Mouse (Mus musculus) layer of hippocampus, postnatal 25 days (tissue): ENCODE measurements around the gene Csk. TPM values are rescaled to one million over a fixed set of nuclear protein-coding genes. Genes with fewer than 3 reads are reported as not detected.

Source experiments
- DNase-seq, 2 experiments: peaks; one replicate each; pipeline ENCODE4 v3.0.0; 2022; ENCODE audit warnings: mixed read lengths in 2 of 2, low spot score in 1 of 2; ENCODE audit errors: extremely low spot score in 1 of 2
- total RNA-seq, 2 experiments: library from RNA; stranded (reverse); gene quantifications; 2 replicates each; pipeline ENCODE4 v1.2.3; 2021

Csk gene
- total RNA-seq, 2 experiments from 2014 or later: 37.5 to 37.9 TPM

DNA sequence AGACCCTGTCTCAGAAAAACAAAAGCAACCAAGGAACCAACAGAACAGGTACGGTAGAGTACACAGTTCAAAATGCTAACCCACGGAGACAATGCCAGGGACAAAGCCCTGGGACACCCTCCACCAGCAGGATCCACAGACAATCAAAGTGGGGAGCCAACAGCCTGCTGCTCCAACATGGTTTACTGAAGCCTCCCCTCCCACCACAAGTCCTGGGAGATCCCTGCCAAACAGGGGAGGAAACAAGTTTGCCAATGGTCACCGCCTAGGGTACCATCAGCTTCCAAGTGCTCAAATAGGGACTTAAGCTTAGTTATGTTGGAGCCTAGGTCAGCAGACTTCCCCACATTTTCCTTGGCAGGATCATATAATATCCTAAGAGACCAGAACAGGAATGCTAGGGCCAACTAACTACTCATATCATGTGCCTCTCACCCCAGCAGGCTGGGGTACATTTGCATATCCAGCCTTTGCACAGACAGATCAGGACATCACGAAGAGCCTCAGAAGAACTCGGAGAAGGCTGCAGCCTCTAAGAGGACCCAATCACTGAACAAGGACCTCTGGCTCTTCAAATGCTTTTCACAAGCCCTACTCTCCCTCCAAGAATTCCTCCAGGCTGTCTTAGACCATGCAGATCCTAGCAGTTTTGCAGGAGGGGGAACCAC is 13.6 kb downstream of the Csk start:
- DNase-seq: no peak

- no peak for DNase-seq
Observed at GRCm38 (mm10) chr9:57638651-57639459, 14.6 kb downstream of the Csk start.

GRCm38 (mm10) chr9:57637741-57638322 is 15.6 kb downstream of the Csk start:
- DNase-seq: no peak

DNA sequence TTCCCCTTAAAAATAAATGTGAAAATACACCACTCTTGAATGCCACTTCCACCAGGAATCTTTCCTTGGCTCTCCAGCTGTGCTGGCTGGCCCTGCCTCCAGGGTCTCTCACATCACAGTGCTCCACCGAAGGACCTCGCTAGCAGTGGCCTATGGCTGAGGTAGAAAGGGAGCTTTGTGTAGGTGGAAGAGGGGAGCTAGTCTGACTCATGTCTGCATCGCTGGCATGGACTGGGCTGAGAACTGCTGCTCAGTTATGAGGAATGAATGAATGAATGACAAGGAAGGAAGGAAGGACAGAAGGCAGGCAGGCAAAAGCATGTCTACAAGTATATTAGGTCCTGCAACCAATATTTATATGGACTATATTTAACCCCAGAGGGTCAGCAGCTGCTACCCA is 16.2 kb downstream of the Csk start:
- DNase-seq: no peak

DNA sequence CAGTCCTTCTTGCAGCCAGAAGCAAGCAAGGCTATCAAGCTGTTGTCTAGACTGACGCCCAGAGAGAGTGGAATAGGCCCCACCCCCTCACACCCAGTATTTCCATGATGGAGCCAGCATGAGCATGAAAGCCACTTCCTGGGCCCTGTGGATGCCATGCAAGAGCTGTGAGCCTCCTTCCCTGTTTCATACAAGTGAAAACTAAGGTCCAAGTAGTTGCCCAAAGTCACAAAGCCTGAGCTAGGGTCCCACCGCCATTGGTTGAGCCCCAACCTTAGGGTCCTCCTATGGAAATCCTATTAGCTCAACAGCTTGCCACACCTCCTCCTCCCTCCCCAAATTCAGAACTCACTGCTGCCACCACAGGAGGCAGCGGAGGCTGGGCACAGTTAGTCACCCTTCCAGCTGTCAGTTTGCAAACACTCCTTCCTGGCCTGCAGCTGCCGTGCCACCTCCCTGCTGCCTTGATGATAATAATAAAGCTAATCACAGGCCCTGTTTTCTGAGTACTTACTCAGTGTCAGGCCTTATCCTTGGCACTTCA is 19.9 kb downstream of the Csk start:
- no peak for DNase-seq

DNA sequence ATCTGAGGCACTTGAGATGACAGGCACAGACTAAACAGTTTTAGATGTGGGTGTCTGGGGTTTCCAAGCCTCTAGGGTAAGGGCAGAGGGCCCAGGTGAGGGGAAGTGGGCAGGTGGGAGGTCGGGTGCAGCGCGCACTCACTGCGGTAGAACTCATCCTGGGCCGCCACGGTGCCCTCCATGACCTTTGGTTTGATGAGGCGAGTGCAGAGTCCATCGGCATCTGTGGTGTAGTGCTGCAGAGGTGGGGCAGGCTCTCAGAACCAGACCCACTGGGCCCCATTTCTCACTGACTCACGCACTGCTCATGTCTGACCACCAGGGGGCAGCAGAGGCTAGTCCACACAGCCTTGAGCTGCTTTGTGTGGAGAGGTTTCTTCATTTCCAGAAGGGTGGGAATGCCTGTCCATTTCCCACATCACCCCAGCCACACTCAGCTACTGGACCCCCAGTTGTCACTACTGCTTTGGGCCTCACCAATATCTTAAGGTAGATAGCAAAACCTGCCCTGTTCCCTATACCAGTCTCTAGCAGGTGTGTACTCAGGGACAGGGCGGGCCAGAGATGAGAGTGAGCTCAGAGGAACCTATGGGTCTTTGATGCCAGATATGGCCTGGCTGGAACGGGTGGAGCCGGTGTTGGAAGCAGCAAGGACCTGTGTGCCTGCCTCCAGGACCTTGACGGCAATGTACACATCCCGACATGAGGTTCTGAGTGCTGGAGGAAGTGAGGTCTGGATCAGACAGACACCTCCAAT is 24.1 kb downstream of the Csk start:
- DNase-seq: peak; percentile 87 to 92

DNA sequence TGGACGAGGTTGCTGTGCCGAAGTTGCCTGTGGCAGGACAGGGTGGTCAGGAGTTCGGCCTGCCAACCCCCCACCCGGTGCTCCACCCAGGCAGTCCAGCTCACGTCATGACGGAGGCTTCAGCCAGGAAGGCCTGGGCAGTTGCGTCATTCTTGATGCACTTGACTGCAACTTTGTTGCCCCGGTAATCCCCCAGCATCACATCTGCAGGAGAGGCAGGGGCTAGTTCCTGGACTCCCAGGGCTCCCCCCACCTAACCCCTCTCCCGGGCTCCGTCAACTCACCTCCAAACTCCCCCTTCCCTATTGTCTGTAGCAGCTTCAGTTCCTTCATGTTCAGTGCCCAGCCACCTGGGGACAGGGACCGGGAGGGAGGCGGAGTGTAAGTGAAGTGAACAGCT is 24.7 kb downstream of the Csk start:
- DNase-seq: no peak

GRCm38 (mm10) chr9:57627892-57628291 is 25.5 kb downstream of the Csk start:
- DNase-seq: no peak

GRCm38 (mm10) chr9:57627191-57627590 is 26.2 kb downstream of the Csk start:
- DNase-seq: no peak

GRCm38 (mm10) chr9:57625674-57626500 is 27.5 kb downstream of the Csk start:
- DNase-seq: no peak

- no peak for DNase-seq
Observed at GRCm38 (mm10) chr9:57624295-57624694, 29.1 kb downstream of the Csk start.

DNA sequence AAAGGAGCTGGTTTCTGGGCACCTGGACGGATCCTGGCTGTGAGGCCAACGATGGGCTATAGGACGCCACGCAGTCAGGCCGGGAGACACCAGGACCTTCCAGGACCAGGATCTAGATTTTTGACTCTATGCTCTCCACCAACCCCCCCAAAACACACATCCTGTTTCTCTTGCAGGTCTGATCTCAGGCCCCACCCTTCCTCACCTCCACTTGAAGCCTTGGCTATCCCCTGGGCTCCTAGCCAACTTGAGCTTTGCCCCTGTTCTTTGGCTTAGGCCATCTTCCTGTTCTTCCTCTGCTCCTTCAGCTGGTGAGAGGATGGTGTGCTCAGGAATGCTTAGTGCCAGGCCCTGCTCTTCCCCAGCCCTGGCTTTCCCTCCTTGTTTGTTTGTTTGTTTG is 32.8 kb downstream of the Csk start, which contains the start of gene Lman1l:
Gene Lman1l, minus strand, starts transcription at position 101 of the 400 bp plus-strand sequence.
- DNase-seq: no peak

DNA sequence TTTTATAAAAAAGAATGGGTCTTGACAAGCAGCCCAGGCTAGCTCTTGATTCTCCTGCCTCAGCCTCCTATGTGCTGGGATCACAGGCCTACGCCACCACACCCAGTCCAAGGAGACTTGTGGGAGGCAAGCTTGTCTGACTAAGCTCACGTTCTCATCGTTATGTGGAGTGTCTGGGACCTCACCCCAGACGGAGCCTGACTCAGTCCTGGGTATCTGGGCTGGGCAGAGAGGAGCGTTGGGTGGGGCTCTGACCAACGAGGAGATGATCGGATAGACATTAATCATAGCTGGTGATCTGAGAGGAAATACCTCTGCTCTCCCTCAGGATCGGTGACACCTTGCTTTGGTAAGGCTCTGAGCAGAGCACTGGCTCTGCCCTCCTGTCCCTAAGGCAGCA is 34.6 kb downstream of the Csk start:
- no peak for DNase-seq

GRCm38 (mm10) chr9:57617556-57618169 is 35.8 kb downstream of the Csk start:
- DNase-seq: no peak

DNA sequence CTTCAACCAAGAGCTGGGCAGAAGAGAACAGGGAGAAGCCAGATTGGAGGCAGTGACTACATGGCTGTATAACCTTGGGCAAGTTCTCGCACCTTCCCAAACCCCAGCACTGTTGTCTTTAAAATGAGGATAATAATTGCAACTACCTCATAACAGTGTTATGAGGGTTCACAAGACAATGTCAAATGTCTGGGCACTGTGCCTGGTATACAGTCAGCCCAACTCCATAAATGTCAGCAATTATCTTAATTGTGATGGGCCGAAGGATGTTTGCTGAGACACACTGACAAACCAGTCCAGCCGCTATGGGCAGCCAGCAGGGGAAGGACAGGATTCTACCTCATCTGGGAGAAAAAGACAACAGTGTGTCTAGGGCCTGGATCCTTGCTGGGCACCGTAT is 38.6 kb downstream of the Csk start:
- no peak for DNase-seq

GRCm38 (mm10) chr9:57613975-57614374 is 39.5 kb downstream of the Csk start:
- DNase-seq: no peak

DNA sequence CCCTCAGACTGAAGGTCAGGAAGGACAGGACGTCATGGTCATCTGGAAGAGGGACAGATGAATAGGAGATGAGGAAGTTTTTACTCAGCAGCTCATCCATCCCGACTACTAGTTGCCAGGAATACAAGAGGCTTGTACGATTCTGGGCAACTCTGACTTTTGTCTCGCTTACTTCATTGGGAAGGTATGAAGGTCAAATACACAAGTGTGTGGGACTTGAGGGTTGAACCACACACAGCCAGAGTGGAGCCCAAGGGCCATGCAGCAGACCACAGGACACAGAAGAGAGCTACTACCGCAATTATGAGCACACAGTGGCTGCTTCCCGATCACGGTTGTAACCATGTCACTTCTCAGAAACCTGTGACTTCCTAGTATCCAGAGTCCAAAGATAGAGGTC is 40.8 kb downstream of the Csk start:
- DNase-seq: no peak

DNA sequence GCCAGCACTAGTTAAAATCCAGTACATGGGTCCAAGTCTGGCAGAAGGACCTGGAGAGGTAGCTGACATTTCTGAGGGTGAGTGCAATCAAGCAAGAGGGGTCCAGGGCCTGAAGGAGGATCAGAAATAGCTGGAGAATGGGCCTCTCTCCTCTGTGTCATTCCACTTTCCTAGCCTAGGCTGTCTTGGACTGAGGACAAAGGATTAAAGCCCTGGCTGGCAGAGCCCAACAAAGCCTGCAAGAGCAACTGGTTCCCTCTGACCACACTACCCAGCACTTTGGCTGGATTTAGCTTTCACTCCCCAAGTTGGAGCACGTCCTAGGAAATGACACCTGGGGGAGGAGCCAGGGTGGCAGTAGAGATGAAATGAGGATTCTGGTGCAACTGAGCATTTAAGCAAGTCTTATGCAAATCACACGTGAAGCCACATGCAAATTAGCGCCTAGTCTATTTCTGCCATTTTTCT is 43.0 kb downstream of the Csk start:
- DNase-seq: no peak

- no peak for DNase-seq
Observed at GRCm38 (mm10) chr9:57609803-57610202, 43.6 kb downstream of the Csk start.
